Comparison of ENCODE assay signal across 9 mouse cellular contexts in genomic region chr1:92902786-92903185, GRCm38 (mm10). TPM values are rescaled to one million over a fixed set of nuclear protein-coding genes. Genes with fewer than 3 reads are reported as not detected.
DNase-seq lines count a peak whose midpoint lies in the region; ATAC-seq and TF ChIP-seq lines count a peak whose summit lies in the region.
"Had no signal": no experiment of that assay in that cellular context is flagged by ENCODE, and none has a peak within 500 bp of the region (broad histone marks: within the 10 kb centered on the region; RNA-seq: fewer than 3 reads in every experiment).

Gene Ankmy1, minus strand, starts transcription at chr1:92902906.

- H3K36me3 ChIP-seq in forebrain, postnatal 0 days (ENCODE audit: insufficient read depth): no peaks in the 10 kb centered on the region
- no peaks in the 10 kb centered on the region for H3K36me3 ChIP-seq in midbrain, embryonic 15.5 days (replicated peaks)
- no peaks in the 10 kb centered on the region for H3K36me3 ChIP-seq in stomach, embryonic 16.5 days (ENCODE audit: control insufficient read depth, insufficient read depth, low read length)

- H3K4me3 ChIP-seq in forebrain, postnatal 0 days (ENCODE audit: low read depth, low read length): peak within 1 kb of the TSS; percentile 20; the same call in 1 of the 2 replicates
- peak within 1 kb of the TSS; percentile 16; the same call in 1 of the 2 replicates for H3K4me3 ChIP-seq in midbrain, embryonic 15.5 days
- peak within 1 kb of the TSS; percentile 30 for H3K4me3 ChIP-seq in stomach, embryonic 16.5 days (replicated peaks; ENCODE audit: low read length)
- H3K4me3 ChIP-seq: megakaryocyte, embryonic 14.5 days had no signal

- peak within 1 kb of the TSS; percentile 35; the same call in 1 of the 2 replicates for H3K27ac ChIP-seq in forebrain, postnatal 0 days (ENCODE audit: low read depth, low read length)
- H3K27ac ChIP-seq in midbrain, embryonic 15.5 days: no peak within 1 kb of the TSS
- H3K27ac ChIP-seq in stomach, embryonic 16.5 days (ENCODE audit: low read length): no peak within 1 kb of the TSS

- no peaks in the 10 kb centered on the region for H3K27me3 ChIP-seq in forebrain, postnatal 0 days (ENCODE audit: insufficient read depth, low read length)
- H3K27me3 ChIP-seq in midbrain, embryonic 15.5 days (replicated peaks): 0 out of 2 replicates have a peak, but pooled peaks cover 9% of the 10 kb centered on the region
- no peaks in the 10 kb centered on the region; the same call in 1 of the 2 replicates for H3K27me3 ChIP-seq in stomach, embryonic 16.5 days (ENCODE audit: control insufficient read depth, insufficient read depth, low read length)

- H3K9ac ChIP-seq in forebrain, postnatal 0 days: no peak within 1 kb of the TSS
- no peak within 1 kb of the TSS for H3K9ac ChIP-seq in midbrain, embryonic 15.5 days
- 0 out of 2 replicates have a peak within 1 kb of the TSS, but pooled peaks have one; percentile 8 for H3K9ac ChIP-seq in stomach, embryonic 16.5 days (ENCODE audit: low read length)

- no peaks in the 10 kb centered on the region for H3K9me3 ChIP-seq in forebrain, postnatal 0 days (ENCODE audit: low read length)
- H3K9me3 ChIP-seq in midbrain, embryonic 15.5 days: no peaks in the 10 kb centered on the region
- H3K9me3 ChIP-seq in stomach, embryonic 16.5 days (replicated peaks; ENCODE audit: control insufficient read depth, low read length): no peaks in the 10 kb centered on the region

- WGBS in forebrain, postnatal 0 days: 2% methylated on average over 15 of the region's 15 CpGs
- whole genome bisulfite sequencing in midbrain, embryonic 15.5 days: under 1% methylated on average over 15 of the region's 15 CpGs
- WGBS in stomach, embryonic 16.5 days: 1% methylated on average over 15 of the region's 15 CpGs

- no peak for TF ChIP-seq CTCF in forebrain, postnatal 0 days (IDR thresholded peaks at IDR 0.05; ENCODE audit: low read depth)

- H3K4me2 ChIP-seq in forebrain, postnatal 0 days (ENCODE audit: low read depth): peak within 1 kb of the TSS; percentile 48
- H3K4me2 ChIP-seq in midbrain, embryonic 15.5 days: peak within 1 kb of the TSS; percentile 37
- peak within 1 kb of the TSS; percentile 56 for H3K4me2 ChIP-seq in stomach, embryonic 16.5 days (ENCODE audit: low read depth, low read length)

- H3K4me1 ChIP-seq in forebrain, postnatal 0 days (ENCODE audit: insufficient read depth): peaks cover 4% of the 10 kb centered on the region
- H3K4me1 ChIP-seq in midbrain, embryonic 15.5 days: peaks cover 16% of the 10 kb centered on the region
- peaks cover 14% of the 10 kb centered on the region for H3K4me1 ChIP-seq in stomach, embryonic 16.5 days (ENCODE audit: control insufficient read depth, insufficient read depth, low read length)

- ATAC-seq in forebrain, postnatal 0 days: peak; percentile 42
- peak; percentile 5; the same call in 1 of the 2 replicates for ATAC-seq in midbrain, embryonic 15.5 days (replicated peaks)
- ATAC-seq in stomach, embryonic 16.5 days (ENCODE audit: insufficient read depth, low FRiP score): peak; percentile 56; the same call in 1 of the 2 replicates
- no peak for ATAC-seq in erythroid progenitor cell, adult 5-6 weeks (replicated peaks; ENCODE audit: low FRiP score, poor library complexity, severe bottlenecking)

- DNase-seq in ES-CJ7 (ENCODE audit: low read depth, low spot score) (peak; percentile 93), liver (peak; percentile 71)
- DNase-seq in adrenal gland, adult 2 months: peak; percentile 81
- DNase-seq in forebrain, postnatal 0 days: peak; percentile 78
- peak; percentile 46 to 64 for DNase-seq in kidney, adult 8-10 months

RNA-seq across cellular contexts. Expression of gene Ankmy1, which starts in this region (rescaled TPM):
- 1 to 10 TPM in 1 of 2 experiments, under 1 TPM in 1; 0.69 to 1.0 TPM for total RNA-seq in adrenal gland, adult 2 months (2021)
- 0.18 and 0.26 TPM in 2 replicates for polyA plus RNA-seq in adrenal gland, adult 2 months (2012; rRNA removed)
- total RNA-seq in forebrain, postnatal 0 days (2014; rRNA removed): 0.33 and 0.46 TPM in 2 replicates
- polyA plus RNA-seq in forebrain, postnatal 0 days (2015; fragmentation: Nextera tagmentation; extraction: Ambion mirVana): 0.24 and 0.27 TPM in 2 replicates
- polyA plus RNA-seq in midbrain, embryonic 15.5 days (2015; fragmentation: Nextera tagmentation; extraction: Ambion mirVana): 0.69 and 0.88 TPM in 2 replicates
- polyA plus RNA-seq in stomach, embryonic 16.5 days (2015; fragmentation: Nextera tagmentation; extraction: Ambion mirVana): 0.23 and 0.42 TPM in 2 replicates
- 0.72 TPM in 1 of 2 replicates, not detected in the other for total RNA-seq in erythroid progenitor cell, adult 5-6 weeks (2015; ENCODE audit: low replicate concordance)
- 0.76 TPM in 1 of 2 replicates, not detected in the other for total RNA-seq in erythroid progenitor cell, adult 5-6 weeks (2017; ENCODE audit: low replicate concordance)

Comparison
In these comparisons a context has a peak if more than half of its experiments do, and no peak if none do; other contexts are left out.
1. Peak in DNase-seq, ATAC-seq, H3K4me3 ChIP-seq, H3K27ac ChIP-seq and H3K4me2 ChIP-seq in forebrain, postnatal 0 days; RNA of the gene not detected or under 1 TPM.
2. Peak in ATAC-seq, H3K4me3 ChIP-seq and H3K4me2 ChIP-seq in midbrain, embryonic 15.5 days; RNA of the gene not detected or under 1 TPM.
3. Peak in ATAC-seq, H3K4me3 ChIP-seq, H3K9ac ChIP-seq and H3K4me2 ChIP-seq in stomach, embryonic 16.5 days; RNA of the gene not detected or under 1 TPM.